Comparison of ENCODE assay signal across 10 mouse cellular contexts in genomic region chr19:5069978-5070377, GRCm38 (mm10). TPM values are rescaled to one million over a fixed set of nuclear protein-coding genes. Genes with fewer than 3 reads are reported as not detected.
A peak's percentile ranks its signal among the peaks of the same experiment; 100 is the strongest.
DNase-seq lines count a peak whose midpoint lies in the region; ATAC-seq and TF ChIP-seq lines count a peak whose summit lies in the region.
"Had no signal": no experiment of that assay in that cellular context is flagged by ENCODE, and none has a peak within 500 bp of the region (broad histone marks: within the 10 kb centered on the region; RNA-seq: fewer than 3 reads in every experiment).

No protein-coding gene starts in this region.

- peaks cover 61% of the 10 kb centered on the region for H3K4me1 ChIP-seq in heart, embryonic 10.5 days
- peaks cover 14% of the 10 kb centered on the region; the same call in 1 of the 2 replicates for H3K4me1 ChIP-seq in lung, postnatal 0 days (ENCODE audit: insufficient read depth, low read depth, low read length)
- peaks cover 52% of the 10 kb centered on the region for H3K4me1 ChIP-seq in hindbrain, embryonic 13.5 days (replicated peaks)
- H3K4me1 ChIP-seq in neural tube, embryonic 13.5 days (replicated peaks) = peaks cover 68% of the 10 kb centered on the region

- TF ChIP-seq CTCF in lung, postnatal 0 days (IDR thresholded peaks at IDR 0.05) = no peak

- no peaks in the 10 kb centered on the region for H3K36me3 ChIP-seq in heart, embryonic 10.5 days
- H3K36me3 ChIP-seq in lung, postnatal 0 days (ENCODE audit: insufficient read depth, low read length) = no peaks in the 10 kb centered on the region
- H3K36me3 ChIP-seq in hindbrain, embryonic 13.5 days = no peaks in the 10 kb centered on the region
- no peaks in the 10 kb centered on the region for H3K36me3 ChIP-seq in neural tube, embryonic 13.5 days

- H3K4me2 ChIP-seq in lung, postnatal 0 days (replicated peaks; ENCODE audit: low read depth, low read length) = peak overlapping the region; percentile 70; the same call in 1 of the 2 replicates
- H3K4me2 ChIP-seq in hindbrain, embryonic 13.5 days = peak overlapping the region; percentile 76
- H3K4me2 ChIP-seq in neural tube, embryonic 13.5 days = peak overlapping the region; percentile 76

- WGBS in heart, embryonic 10.5 days = 73% methylated on average over 7 of the region's 7 CpGs
- WGBS in lung, postnatal 0 days = 67% methylated on average over 7 of the region's 7 CpGs
- 79% methylated on average over 7 of the region's 7 CpGs for WGBS in hindbrain, embryonic 13.5 days
- WGBS in neural tube, embryonic 13.5 days = 84% methylated on average over 7 of the region's 7 CpGs

- no peak overlapping the region for H3K9ac ChIP-seq in lung, postnatal 0 days (replicated peaks; ENCODE audit: low read depth)
- 0 out of 2 replicates have a peak overlapping the region, but pooled peaks have one; percentile 29 for H3K9ac ChIP-seq in hindbrain, embryonic 13.5 days
- H3K9ac ChIP-seq in neural tube, embryonic 13.5 days = peak overlapping the region; percentile 8; the same call in 1 of the 2 replicates

- H3K27me3 ChIP-seq in heart, embryonic 10.5 days (ENCODE audit: insufficient read depth, poor library complexity, severe bottlenecking) = peaks cover 51% of the 10 kb centered on the region
- H3K27me3 ChIP-seq in lung, postnatal 0 days (replicated peaks; ENCODE audit: insufficient read depth, low read length) = 0 out of 2 replicates have a peak, but pooled peaks cover 11% of the 10 kb centered on the region
- peaks cover 74% of the 10 kb centered on the region for H3K27me3 ChIP-seq in hindbrain, embryonic 13.5 days
- peaks cover 70% of the 10 kb centered on the region for H3K27me3 ChIP-seq in neural tube, embryonic 13.5 days

- H3K4me3 ChIP-seq in heart, embryonic 10.5 days = peak overlapping the region; percentile 72
- no peak overlapping the region; the same call in 1 of the 2 replicates for H3K4me3 ChIP-seq in lung, postnatal 0 days (ENCODE audit: low read depth, low read length)
- H3K4me3 ChIP-seq in hindbrain, embryonic 13.5 days = peak overlapping the region; percentile 45
- peak overlapping the region; percentile 43; the same call in 1 of the 2 replicates for H3K4me3 ChIP-seq in neural tube, embryonic 13.5 days
- H3K4me3 ChIP-seq: myocyte had no signal

- TF ChIP-seq EP300 in lung, postnatal 0 days (IDR thresholded peaks at IDR 0.05) = no peak

- H3K27ac ChIP-seq in heart, embryonic 10.5 days = peak overlapping the region; percentile 86
- H3K27ac ChIP-seq in lung, postnatal 0 days (ENCODE audit: low read length) = no peak overlapping the region
- H3K27ac ChIP-seq in hindbrain, embryonic 13.5 days = no peak overlapping the region
- H3K27ac ChIP-seq in neural tube, embryonic 13.5 days (replicated peaks) = no peak overlapping the region

- no peaks in the 10 kb centered on the region for H3K9me3 ChIP-seq in heart, embryonic 10.5 days
- H3K9me3 ChIP-seq in lung, postnatal 0 days (ENCODE audit: low read length) = no peaks in the 10 kb centered on the region
- no peaks in the 10 kb centered on the region for H3K9me3 ChIP-seq in hindbrain, embryonic 13.5 days
- no peaks in the 10 kb centered on the region for H3K9me3 ChIP-seq in neural tube, embryonic 13.5 days

- no peak for DNase-seq in heart, embryonic 10.5 days (ENCODE audit: low spot score)
- no peak for DNase-seq in heart, postnatal 36 days
- DNase-seq in lung, postnatal 0 days (ENCODE audit: low spot score) = no peak
- no peak for DNase-seq in lung, postnatal 10 days
- DNase-seq in frontal cortex, adult 2 months (ENCODE audit: extremely low spot score in 1 of 2, low spot score in 1 of 2) = no peak
- DNase-seq in adipocyte (ENCODE audit: low spot score) = no peak
- DNase-seq: kidney, adult 11 months had no signal

- ATAC-seq in lung, postnatal 0 days = no peak
- ATAC-seq in hindbrain, embryonic 13.5 days (ENCODE audit: low FRiP score) = no peak
- ATAC-seq in neural tube, embryonic 13.5 days (ENCODE audit: low read depth) = no peak

- intact Hi-C loops in heart, postnatal 36 days (cut with DNase I) = no loop called here

RNA-seq across cellular contexts. Expression of gene Cd248, which starts 2.1 kb away (rescaled TPM):
- polyA plus RNA-seq in heart, embryonic 10.5 days (2016; fragmentation: Nextera tagmentation; extraction: Ambion mirVana) = 19.0 and 43.4 TPM in 2 replicates
- 10 to 100 TPM; 13.8 to 15.1 TPM for total RNA-seq in heart, postnatal 36 days (2021)
- 23.1 and 25.1 TPM in 2 replicates for polyA plus RNA-seq in lung, postnatal 0 days (2015; fragmentation: Nextera tagmentation; extraction: Ambion mirVana)
- polyA plus RNA-seq in hindbrain, embryonic 13.5 days (2015; fragmentation: Nextera tagmentation; extraction: Ambion mirVana) = 19.1 and 20.4 TPM in 2 replicates
- 26.3 and 28.2 TPM in 2 replicates for polyA plus RNA-seq in neural tube, embryonic 13.5 days (2015; fragmentation: Nextera tagmentation; extraction: Ambion mirVana)
- polyA plus RNA-seq in frontal cortex, adult 2 months (2012; rRNA removed) = 5.2 and 5.7 TPM in 2 replicates

RNA-seq across cellular contexts. Expression of gene Tmem151a, which starts 15.4 kb away (rescaled TPM):
- polyA plus RNA-seq in heart, embryonic 10.5 days (2016; fragmentation: Nextera tagmentation; extraction: Ambion mirVana) = 6.4 and 7.6 TPM in 2 replicates
- total RNA-seq in heart, postnatal 36 days (2021) = 1 to 10 TPM; 1.7 to 2.8 TPM
- polyA plus RNA-seq in lung, postnatal 0 days (2015; fragmentation: Nextera tagmentation; extraction: Ambion mirVana) = 4.1 and 4.5 TPM in 2 replicates
- 6.2 and 8.4 TPM in 2 replicates for polyA plus RNA-seq in hindbrain, embryonic 13.5 days (2015; fragmentation: Nextera tagmentation; extraction: Ambion mirVana)
- 8.4 and 10.1 TPM in 2 replicates for polyA plus RNA-seq in neural tube, embryonic 13.5 days (2015; fragmentation: Nextera tagmentation; extraction: Ambion mirVana)
- 106 and 122 TPM in 2 replicates for polyA plus RNA-seq in frontal cortex, adult 2 months (2012; rRNA removed)

RNA-seq across cellular contexts. Expression of gene Yif1a, which starts 18.4 kb away (rescaled TPM):
- 94.9 and 104 TPM in 2 replicates for polyA plus RNA-seq in heart, embryonic 10.5 days (2016; fragmentation: Nextera tagmentation; extraction: Ambion mirVana)
- 100 to 1,000 TPM in 1 of 2 experiments, 10 to 100 TPM in 1; 89.0 to 102 TPM for total RNA-seq in heart, postnatal 36 days (2021)
- 93.3 and 105 TPM in 2 replicates for polyA plus RNA-seq in lung, postnatal 0 days (2015; fragmentation: Nextera tagmentation; extraction: Ambion mirVana)
- polyA plus RNA-seq in hindbrain, embryonic 13.5 days (2015; fragmentation: Nextera tagmentation; extraction: Ambion mirVana) = 57.6 and 58.2 TPM in 2 replicates
- polyA plus RNA-seq in neural tube, embryonic 13.5 days (2015; fragmentation: Nextera tagmentation; extraction: Ambion mirVana) = 51.3 and 67.5 TPM in 2 replicates
- polyA plus RNA-seq in frontal cortex, adult 2 months (2012; rRNA removed) = 44.7 and 45.1 TPM in 2 replicates

RNA-seq across cellular contexts. Expression of gene Rin1, which starts 19.7 kb away (rescaled TPM):
- 4.0 and 5.3 TPM in 2 replicates for polyA plus RNA-seq in heart, embryonic 10.5 days (2016; fragmentation: Nextera tagmentation; extraction: Ambion mirVana)
- total RNA-seq in heart, postnatal 36 days (2021) = 1 to 10 TPM; 1.8 to 2.1 TPM
- polyA plus RNA-seq in lung, postnatal 0 days (2015; fragmentation: Nextera tagmentation; extraction: Ambion mirVana) = 1.7 and 1.9 TPM in 2 replicates
- 1.1 and 1.5 TPM in 2 replicates for polyA plus RNA-seq in hindbrain, embryonic 13.5 days (2015; fragmentation: Nextera tagmentation; extraction: Ambion mirVana)
- polyA plus RNA-seq in neural tube, embryonic 13.5 days (2015; fragmentation: Nextera tagmentation; extraction: Ambion mirVana) = 1.4 TPM in 2 replicates
- 59.9 and 70.6 TPM in 2 replicates for polyA plus RNA-seq in frontal cortex, adult 2 months (2012; rRNA removed)

RNA-seq across cellular contexts. Expression of gene Cnih2, which starts 28.3 kb away (rescaled TPM):
- 4.6 and 12.7 TPM in 2 replicates for polyA plus RNA-seq in heart, embryonic 10.5 days (2016; fragmentation: Nextera tagmentation; extraction: Ambion mirVana)
- under 1 TPM; 0.30 to 0.31 TPM for total RNA-seq in heart, postnatal 36 days (2021)
- 0.70 and 0.89 TPM in 2 replicates for polyA plus RNA-seq in lung, postnatal 0 days (2015; fragmentation: Nextera tagmentation; extraction: Ambion mirVana)
- polyA plus RNA-seq in hindbrain, embryonic 13.5 days (2015; fragmentation: Nextera tagmentation; extraction: Ambion mirVana) = 333 TPM in 2 replicates
- polyA plus RNA-seq in neural tube, embryonic 13.5 days (2015; fragmentation: Nextera tagmentation; extraction: Ambion mirVana) = 267 and 318 TPM in 2 replicates
- polyA plus RNA-seq in frontal cortex, adult 2 months (2012; rRNA removed) = 383 and 422 TPM in 2 replicates
